8 mouse cellular contexts compared by ENCODE assay signal in genomic region chr8:84357631-84358371, GRCm38 (mm10). TPM values are rescaled to one million over a fixed set of nuclear protein-coding genes. Genes with fewer than 3 reads are reported as not detected.
DNase-seq lines count a peak whose midpoint lies in the region; ATAC-seq and TF ChIP-seq lines count a peak whose summit lies in the region.

No protein-coding gene starts in this region.

- peak; percentile 76 for DNase-seq in A20 (ENCODE audit: low read depth, low spot score)
- peak; percentile 20 to 60 for DNase-seq in adrenal gland, postnatal 4 days (ENCODE audit: low spot score in 2 of 2)
- DNase-seq in heart, adult 9 months (ENCODE audit: low spot score in 2 of 2): peak; percentile 37 to 74
- DNase-seq in kidney, adult 8-10 months: peak; percentile 53 to 77
- peak; percentile 47 to 67 for DNase-seq in spleen, adult 2 months (ENCODE audit: low read depth in 1 of 2, low spot score in 2 of 2)

- 24% methylated on average over 20 of the region's 20 CpGs for WGBS in embryonic facial prominence, embryonic 13.5 days
- WGBS in limb, embryonic 12.5 days: 26% methylated on average over 20 of the region's 20 CpGs
- 26% methylated on average over 19 of the region's 20 CpGs for WGBS in midbrain, embryonic 16.5 days
- WGBS in spleen, adult 2 months: 18% methylated on average over 20 of the region's 20 CpGs

- ATAC-seq in embryonic facial prominence, embryonic 13.5 days (ENCODE audit: insufficient number of reproducible peaks, insufficient read depth, low FRiP score, low TSS enrichment, low read depth): no peak
- ATAC-seq in limb, embryonic 12.5 days (ENCODE audit: insufficient number of reproducible peaks, insufficient read depth, low FRiP score, low TSS enrichment, low read depth): peak; percentile 70; the same call in 1 of the 2 replicates
- peak; percentile 85 for ATAC-seq in midbrain, embryonic 16.5 days

- no peak overlapping the region for H3K4me3 ChIP-seq in embryonic facial prominence, embryonic 13.5 days
- no peak overlapping the region for H3K4me3 ChIP-seq in limb, embryonic 12.5 days (replicated peaks)
- H3K4me3 ChIP-seq in midbrain, embryonic 16.5 days (ENCODE audit: low read depth, low read length): no peak overlapping the region
- no peak overlapping the region for H3K4me3 ChIP-seq in spleen, adult 2 months (ENCODE audit: extremely low read depth, insufficient read depth, insufficient read length)

- H3K27ac ChIP-seq in embryonic facial prominence, embryonic 13.5 days: no peak overlapping the region
- H3K27ac ChIP-seq in limb, embryonic 12.5 days: no peak overlapping the region
- H3K27ac ChIP-seq in midbrain, embryonic 16.5 days (ENCODE audit: low read length): no peak overlapping the region
- H3K27ac ChIP-seq in spleen, adult 2 months (ENCODE audit: insufficient read depth, low read length): no peak overlapping the region

- peak; percentile 84; the same call in 1 of the 2 replicates for TF ChIP-seq CTCF in spleen, adult 2 months (IDR thresholded peaks at IDR 0.05; ENCODE audit: extremely low read depth, insufficient read depth, insufficient read length, insufficient replicate concordance)

- H3K27me3 ChIP-seq in embryonic facial prominence, embryonic 13.5 days: peaks cover 12% of the 10 kb centered on the region
- peaks cover 26% of the 10 kb centered on the region for H3K27me3 ChIP-seq in limb, embryonic 12.5 days
- peaks cover 5% of the 10 kb centered on the region; the same call in 1 of the 2 replicates for H3K27me3 ChIP-seq in midbrain, embryonic 16.5 days (ENCODE audit: control insufficient read depth, insufficient read depth, low read depth, low read length)
- no peaks in the 10 kb centered on the region for H3K27me3 ChIP-seq in spleen, adult 2 months (ENCODE audit: control insufficient read depth, insufficient read depth, low read length)

- no peaks in the 10 kb centered on the region for H3K9me3 ChIP-seq in embryonic facial prominence, embryonic 13.5 days
- H3K9me3 ChIP-seq in limb, embryonic 12.5 days: no peaks in the 10 kb centered on the region
- no peaks in the 10 kb centered on the region for H3K9me3 ChIP-seq in midbrain, embryonic 16.5 days (replicated peaks; ENCODE audit: control insufficient read depth, low read length, poor library complexity, severe bottlenecking)

- H3K4me1 ChIP-seq in embryonic facial prominence, embryonic 13.5 days: no peaks in the 10 kb centered on the region
- H3K4me1 ChIP-seq in limb, embryonic 12.5 days (replicated peaks): peaks cover 6% of the 10 kb centered on the region; the same call in 1 of the 2 replicates
- peaks cover 3% of the 10 kb centered on the region; the same call in 1 of the 2 replicates for H3K4me1 ChIP-seq in midbrain, embryonic 16.5 days (ENCODE audit: control insufficient read depth, insufficient read depth, low read length)
- no peaks in the 10 kb centered on the region for H3K4me1 ChIP-seq in spleen, adult 2 months (ENCODE audit: control insufficient read depth, insufficient read depth, insufficient read length)

- H3K9ac ChIP-seq in embryonic facial prominence, embryonic 13.5 days: peak overlapping the region; percentile 32; the same call in 1 of the 2 replicates
- no peak overlapping the region for H3K9ac ChIP-seq in limb, embryonic 12.5 days (replicated peaks)
- no peak overlapping the region for H3K9ac ChIP-seq in midbrain, embryonic 16.5 days (ENCODE audit: low read depth, low read length)

- 0 out of 2 replicates have a peak overlapping the region, but pooled peaks have one; percentile 24 for H3K4me2 ChIP-seq in embryonic facial prominence, embryonic 13.5 days
- H3K4me2 ChIP-seq in limb, embryonic 12.5 days: no peak overlapping the region
- peak overlapping the region; percentile 26 for H3K4me2 ChIP-seq in midbrain, embryonic 16.5 days (ENCODE audit: low read length)

- no peak for TF ChIP-seq POLR2A in spleen, adult 2 months (IDR thresholded peaks at IDR 0.05; ENCODE audit: low read depth, low read length)

- no peaks in the 10 kb centered on the region for H3K36me3 ChIP-seq in embryonic facial prominence, embryonic 13.5 days
- no peaks in the 10 kb centered on the region for H3K36me3 ChIP-seq in limb, embryonic 12.5 days
- no peaks in the 10 kb centered on the region for H3K36me3 ChIP-seq in midbrain, embryonic 16.5 days (ENCODE audit: control insufficient read depth, insufficient read depth, low read length)
- no peaks in the 10 kb centered on the region for H3K36me3 ChIP-seq in spleen, adult 2 months (ENCODE audit: control insufficient read depth, insufficient read depth, low read length)

RNA-seq across cellular contexts. Expression of gene Cacna1a, which starts 30.4 kb away (rescaled TPM):
- total RNA-seq in adrenal gland, postnatal 4 days (2021): 10 to 100 TPM; 14.8 to 15.6 TPM
- 10.9 and 12.2 TPM in 2 replicates for polyA plus RNA-seq in embryonic facial prominence, embryonic 13.5 days (2015; fragmentation: Nextera tagmentation; extraction: Ambion mirVana)
- polyA plus RNA-seq in limb, embryonic 12.5 days (2016; fragmentation: Nextera tagmentation; extraction: Ambion mirVana): 8.0 and 11.9 TPM in 2 replicates
- 19.9 and 20.0 TPM in 2 replicates for polyA plus RNA-seq in midbrain, embryonic 16.5 days (2015; fragmentation: Nextera tagmentation; extraction: Ambion mirVana)
- polyA plus RNA-seq in spleen, adult 2 months (2012; rRNA removed): 7.0 and 13.5 TPM in 2 replicates
